Mouse (Mus musculus): Measurements from ENCODE around the gene 6030408B16Rik. TPM values are rescaled to one million over a fixed set of nuclear protein-coding genes. Genes with fewer than 3 reads are reported as not detected.

6030408B16Rik gene
- 0.50 and 0.84 TPM in 2 replicates for polyA plus RNA-seq (2015; fragmentation: Nextera tagmentation; extraction: Ambion mirVana)

DNA sequence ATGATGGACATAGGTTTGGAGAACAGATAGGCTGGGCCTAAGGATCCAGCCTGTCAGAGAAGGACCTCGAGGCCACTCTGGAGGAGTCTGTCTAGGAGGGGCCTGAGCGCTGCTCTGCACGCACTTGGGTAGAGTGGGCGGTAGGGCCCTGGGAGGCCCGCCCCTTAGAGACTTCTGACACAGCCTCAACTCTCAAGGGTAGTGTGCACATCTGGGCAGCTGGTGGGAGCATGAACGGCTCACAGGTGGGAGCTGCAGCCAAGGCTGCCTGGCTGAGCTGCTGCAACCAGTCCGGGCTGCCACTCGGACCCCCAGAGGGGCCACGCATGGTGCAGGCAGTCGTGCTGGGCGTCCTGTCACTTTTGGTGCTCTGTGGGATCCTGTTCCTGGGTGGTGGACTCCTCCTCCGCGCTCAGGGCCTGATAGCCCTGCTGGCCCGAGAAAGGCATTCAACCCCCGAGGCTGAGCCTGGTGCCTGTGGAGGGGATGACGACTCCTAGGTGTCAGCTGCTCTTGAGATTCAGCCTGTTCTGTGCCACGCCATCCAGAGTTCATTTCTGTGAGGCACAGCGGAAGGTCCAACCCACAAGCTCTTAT, at the start of gene 6030408B16Rik:
6030408B16Rik (plus strand) TSS at position 188 of the 597 bp plus-strand sequence.
- Histone ChIP-seq H3K4me3 (no peak within 1 kb of the TSS), H3K9me3 (no peaks in the 10 kb centered on the region), H3K27me3 (no peaks in the 10 kb centered on the region), H3K4me2 (no peak within 1 kb of the TSS), H3K4me1 (peaks cover 25% of the 10 kb centered on the region), H3K27ac (no peak within 1 kb of the TSS), H3K36me3 (peaks cover 38% of the 10 kb centered on the region), H3K9ac (no peak within 1 kb of the TSS)
- ATAC-seq (ENCODE audit: insufficient number of reproducible peaks, low FRiP score, low TSS enrichment, low read depth) = no peak
- WGBS = 45% methylated on average over 18 of the region's 18 CpGs

DNA sequence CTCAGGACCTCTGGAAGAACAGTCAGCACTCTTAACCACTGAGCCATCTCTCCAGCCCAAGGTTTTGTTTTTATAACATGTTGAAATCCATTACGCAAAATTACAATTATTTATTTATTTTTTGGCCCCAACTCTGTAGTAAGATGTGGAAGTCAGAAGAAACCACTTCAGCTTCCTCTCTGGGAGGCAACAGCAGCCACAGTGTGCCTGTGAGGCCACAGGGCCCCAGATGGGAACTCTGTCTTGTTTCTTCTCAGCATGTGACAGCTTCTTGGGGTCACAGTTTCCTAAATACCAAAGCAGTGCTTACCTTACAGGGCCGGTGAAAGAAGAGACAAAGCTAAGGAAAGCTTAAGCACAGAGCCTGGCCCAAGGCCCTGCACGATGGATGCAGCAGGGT, 49.0 kb upstream of the 6030408B16Rik start:
- Histone ChIP-seq H3K4me3 (no peak overlapping the region), H3K36me3 (no peaks in the 10 kb centered on the region), H3K4me2 (no peak overlapping the region), H3K9ac (no peak overlapping the region), H3K4me1 (peaks cover 53% of the 10 kb centered on the region), H3K9me3 (no peaks in the 10 kb centered on the region), H3K27me3 (no peaks in the 10 kb centered on the region), H3K27ac (no peak overlapping the region)
- 66% methylated on average over 3 of the region's 3 CpGs for WGBS
- ATAC-seq (ENCODE audit: insufficient number of reproducible peaks, low FRiP score, low TSS enrichment, low read depth) = no peak

DNA sequence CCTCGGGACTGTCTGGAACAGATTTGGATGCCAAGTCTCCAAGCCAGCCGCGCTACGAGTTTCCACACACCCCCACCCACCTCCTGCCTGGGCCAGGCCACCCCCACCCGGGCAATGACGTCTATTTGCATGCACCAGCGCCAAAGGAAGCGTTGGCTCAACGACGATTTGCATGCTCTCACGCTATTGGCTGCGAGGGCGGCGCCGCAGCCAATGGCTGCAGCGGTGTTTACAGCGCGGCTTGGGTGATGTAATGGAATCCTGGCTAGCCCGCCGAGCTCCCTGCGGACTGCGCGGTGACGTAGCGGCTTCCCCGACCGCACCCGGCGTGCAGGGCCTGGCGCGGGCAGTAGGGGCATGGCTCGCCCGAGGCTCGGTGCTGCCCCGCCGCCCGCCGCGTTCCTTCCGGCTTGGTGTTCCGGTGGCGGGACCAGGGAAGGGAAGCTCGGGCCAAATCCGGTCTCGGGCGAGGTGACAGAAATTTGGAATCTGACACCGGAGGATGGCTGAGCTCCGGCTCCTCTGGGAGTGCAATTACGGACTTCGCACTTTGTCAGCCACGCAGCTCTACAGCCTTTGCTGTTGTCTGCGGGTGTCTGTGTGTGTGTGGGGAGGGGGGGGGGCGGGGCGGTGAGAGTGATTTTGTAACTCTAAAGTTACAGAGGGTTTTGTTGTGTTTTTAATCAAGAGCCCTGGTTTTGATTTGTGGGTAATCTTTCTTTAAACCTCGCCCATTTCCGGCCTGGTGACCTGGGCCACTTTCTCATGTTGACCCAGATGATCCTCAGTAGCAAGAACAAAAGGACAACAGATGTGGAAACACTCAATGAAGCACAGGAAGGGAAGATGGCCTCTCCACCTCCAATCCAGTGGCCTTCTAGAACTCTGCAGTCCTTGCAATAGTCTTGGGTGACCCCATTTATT, 46.5 kb upstream of the 6030408B16Rik start:
- H3K4me1 ChIP-seq = peaks cover 41% of the 10 kb centered on the region
- peak overlapping the region; percentile 95 for H3K27ac ChIP-seq
- peak; percentile 96 for ATAC-seq (ENCODE audit: insufficient number of reproducible peaks, low FRiP score, low TSS enrichment, low read depth)
- H3K4me2 ChIP-seq = peak overlapping the region; percentile 68
- H3K9ac ChIP-seq = 0 out of 2 replicates have a peak overlapping the region, but pooled peaks have one; percentile 26
- H3K9me3 ChIP-seq = no peaks in the 10 kb centered on the region
- peak overlapping the region; percentile 50 for H3K4me3 ChIP-seq
- no peaks in the 10 kb centered on the region for H3K36me3 ChIP-seq
- 1% methylated on average over 56 of the region's 56 CpGs for WGBS
- no peaks in the 10 kb centered on the region for H3K27me3 ChIP-seq

- Histone ChIP-seq H3K36me3 (no peaks in the 10 kb centered on the region), H3K9me3 (no peaks in the 10 kb centered on the region), H3K9ac (no peak overlapping the region), H3K4me3 (peak overlapping the region; percentile 50; the same call in 1 of the 2 replicates), H3K27me3 (no peaks in the 10 kb centered on the region), H3K4me2 (peak overlapping the region; percentile 68), H3K4me1 (peaks cover 36% of the 10 kb centered on the region), H3K27ac (peak overlapping the region; percentile 95)
- 68% methylated on average over 1 of the region's 1 CpGs for WGBS
- no peak for ATAC-seq (ENCODE audit: insufficient number of reproducible peaks, low FRiP score, low TSS enrichment, low read depth)
Observed at GRCm38 (mm10) chr15:101247155-101247498, 45.9 kb upstream of the 6030408B16Rik start.

DNA sequence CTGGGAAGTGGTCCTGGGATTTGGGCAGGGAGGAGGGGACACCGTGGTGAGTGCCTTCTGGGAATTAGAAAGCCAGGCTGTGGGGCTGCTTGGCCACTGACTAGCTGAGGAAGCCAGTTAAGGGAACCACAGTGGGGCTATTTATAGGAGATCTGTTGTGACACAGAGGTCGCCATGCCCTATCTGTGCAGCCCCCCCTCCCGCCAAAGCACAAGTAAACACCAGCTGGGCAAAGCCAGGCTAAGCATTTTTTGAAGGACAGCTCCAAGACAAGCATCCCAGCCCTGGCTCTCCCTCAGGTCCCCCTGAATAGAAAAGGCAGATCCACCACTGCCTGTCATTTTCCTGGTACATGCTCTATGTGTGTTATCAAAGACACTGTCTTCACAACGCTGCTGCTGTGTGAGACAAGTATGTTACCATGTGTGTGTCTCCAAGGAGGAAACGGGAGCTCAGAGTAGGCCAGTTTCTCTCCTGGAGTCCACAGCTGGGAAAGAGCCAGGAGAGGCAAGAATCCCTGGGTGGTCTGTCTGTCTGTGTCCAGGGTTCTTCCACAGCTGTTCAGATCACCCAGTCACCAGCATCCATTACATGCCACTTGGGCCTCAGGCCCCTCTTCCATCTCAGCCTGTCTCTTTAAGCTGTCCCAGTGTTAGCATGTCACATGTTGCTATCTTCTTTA, 44.8 kb upstream of the 6030408B16Rik start:
- H3K4me3 ChIP-seq = no peak overlapping the region
- H3K27me3 ChIP-seq = no peaks in the 10 kb centered on the region
- H3K4me1 ChIP-seq = peaks cover 31% of the 10 kb centered on the region
- H3K4me2 ChIP-seq = no peak overlapping the region
- H3K9ac ChIP-seq = no peak overlapping the region
- peak overlapping the region; percentile 95 for H3K27ac ChIP-seq
- no peak for ATAC-seq (ENCODE audit: insufficient number of reproducible peaks, low FRiP score, low TSS enrichment, low read depth)
- H3K36me3 ChIP-seq = no peaks in the 10 kb centered on the region
- WGBS = 48% methylated on average over 5 of the region's 5 CpGs
- H3K9me3 ChIP-seq = no peaks in the 10 kb centered on the region

GRCm38 (mm10) chr15:101250220-101250800, 42.7 kb upstream of the 6030408B16Rik start:
- Histone ChIP-seq H3K4me2 (no peak overlapping the region), H3K4me3 (no peak overlapping the region), H3K27ac (no peak overlapping the region), H3K9me3 (no peaks in the 10 kb centered on the region), H3K4me1 (peaks cover 44% of the 10 kb centered on the region), H3K9ac (no peak overlapping the region), H3K36me3 (no peaks in the 10 kb centered on the region), H3K27me3 (no peaks in the 10 kb centered on the region)
- 82% methylated on average over 9 of the region's 9 CpGs for WGBS
- no peak for ATAC-seq (ENCODE audit: insufficient number of reproducible peaks, low FRiP score, low TSS enrichment, low read depth)

- no peaks in the 10 kb centered on the region for H3K27me3 ChIP-seq
- H3K9me3 ChIP-seq = no peaks in the 10 kb centered on the region
- no peak overlapping the region for H3K9ac ChIP-seq
- no peak overlapping the region for H3K4me2 ChIP-seq
- no peak overlapping the region for H3K27ac ChIP-seq
- H3K4me3 ChIP-seq = no peak overlapping the region
- ATAC-seq (ENCODE audit: insufficient number of reproducible peaks, low FRiP score, low TSS enrichment, low read depth) = no peak
- 85% methylated on average over 5 of the region's 5 CpGs for WGBS
- no peaks in the 10 kb centered on the region for H3K36me3 ChIP-seq
- H3K4me1 ChIP-seq = peaks cover 37% of the 10 kb centered on the region
Observed at GRCm38 (mm10) chr15:101251930-101252329, 41.1 kb upstream of the 6030408B16Rik start.

- 83% methylated on average over 6 of the region's 6 CpGs for WGBS
- no peak overlapping the region for H3K4me2 ChIP-seq
- no peak for ATAC-seq (ENCODE audit: insufficient number of reproducible peaks, low FRiP score, low TSS enrichment, low read depth)
Observed at GRCm38 (mm10) chr15:101252614-101253013, 40.4 kb upstream of the 6030408B16Rik start.

GRCm38 (mm10) chr15:101253563-101253885, 39.5 kb upstream of the 6030408B16Rik start:
- WGBS = 30% methylated on average over 3 of the region's 3 CpGs
- Histone ChIP-seq H3K9me3 (no peaks in the 10 kb centered on the region), H3K4me3 (peak overlapping the region; percentile 64), H3K4me1 (peaks cover 25% of the 10 kb centered on the region), H3K27ac (peak overlapping the region; percentile 73), H3K27me3 (no peaks in the 10 kb centered on the region), H3K4me2 (peak overlapping the region; percentile 83), H3K9ac (peak overlapping the region; percentile 71), H3K36me3 (no peaks in the 10 kb centered on the region)
- no peak for ATAC-seq (ENCODE audit: insufficient number of reproducible peaks, low FRiP score, low TSS enrichment, low read depth)

More at GRCm38 (mm10) chr15:101252614-101253013, 40.4 kb upstream of the 6030408B16Rik start:
- Histone ChIP-seq H3K4me3 (no peak overlapping the region), H3K36me3 (no peaks in the 10 kb centered on the region), H3K4me1 (peaks cover 31% of the 10 kb centered on the region), H3K9ac (no peak overlapping the region), H3K9me3 (no peaks in the 10 kb centered on the region), H3K27me3 (no peaks in the 10 kb centered on the region), H3K27ac (no peak overlapping the region)

DNA sequence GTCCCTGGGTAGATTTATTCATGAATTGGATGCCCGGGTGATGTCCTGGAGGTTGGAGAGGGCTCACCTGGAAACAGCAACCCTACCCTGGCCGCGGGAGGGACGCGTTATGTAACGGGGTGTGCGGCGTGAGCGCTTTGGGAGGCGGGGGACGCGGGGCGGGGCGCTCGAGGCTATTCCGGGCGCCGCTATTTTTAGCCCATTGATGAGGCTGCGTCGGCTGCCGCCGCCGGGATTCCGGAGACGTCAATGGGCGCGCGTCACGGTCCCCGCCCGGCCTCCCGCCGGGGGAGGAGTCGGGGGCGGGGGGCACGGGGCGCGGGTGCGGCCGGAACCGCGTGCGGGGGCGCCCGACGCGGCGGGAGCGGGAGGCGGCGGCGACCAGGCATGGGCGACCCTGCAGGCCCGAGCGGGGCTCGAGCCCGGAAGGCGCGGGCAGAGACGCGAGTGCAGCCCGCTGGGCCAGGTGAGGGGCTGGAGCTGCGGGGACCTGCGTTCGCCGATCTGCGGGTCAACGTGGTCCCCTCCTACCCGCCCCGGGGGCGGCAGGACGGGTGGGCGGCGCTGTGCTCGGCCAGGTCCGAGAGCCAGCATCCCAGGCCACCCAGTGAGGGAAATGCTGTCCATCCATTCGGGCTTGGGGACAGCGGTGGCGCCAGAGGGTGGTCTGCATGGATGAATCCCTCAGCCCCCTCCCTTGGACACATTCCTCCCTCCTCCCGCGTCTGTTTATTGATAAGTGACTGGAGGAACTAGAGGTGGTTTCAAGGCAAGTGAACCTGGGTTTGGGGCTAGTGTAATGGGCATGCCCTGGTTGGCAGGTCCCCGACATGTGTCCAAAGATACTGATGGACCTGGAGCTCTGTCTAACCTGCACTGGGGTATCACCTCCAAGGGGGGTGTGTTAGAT, 38.9 kb upstream of the 6030408B16Rik start, which contains the start of gene Nr4a1:
Nr4a1 (plus strand) TSS at position 384 of the 910 bp plus-strand sequence.
- ATAC-seq (ENCODE audit: insufficient number of reproducible peaks, low FRiP score, low TSS enrichment, low read depth) = peak; percentile 77
- Histone ChIP-seq H3K4me3 (peak within 1 kb of the TSS; percentile 64), H3K4me1 (peaks cover 19% of the 10 kb centered on the region), H3K9me3 (no peaks in the 10 kb centered on the region), H3K27me3 (no peaks in the 10 kb centered on the region), H3K36me3 (no peaks in the 10 kb centered on the region), H3K4me2 (peak within 1 kb of the TSS; percentile 83), H3K9ac (peak within 1 kb of the TSS; percentile 71), H3K27ac (peak within 1 kb of the TSS; percentile 73)
- WGBS = 2% methylated on average over 79 of the region's 82 CpGs

All from limb, embryonic 15.5 days (tissue).